Mouse (Mus musculus) ES-E14 (cell line): Measurements from ENCODE around the gene Serpina1a. TPM values are rescaled to one million over a fixed set of nuclear protein-coding genes. Genes with fewer than 3 reads are reported as not detected.
"Not testable (repeated sequence)": the region's sequence is repeated elsewhere in the genome, so short reads cannot be mapped to it uniquely, and the experiment has no call there.

Experiments
- DNase-seq: peaks from one replicate; pipeline ENCODE4 v3.0.0-alpha.2; 2013; ENCODE audit warnings: low read depth, low spot score
- H3K27ac ChIP-seq: 2 replicates; pipeline ENCODE4 v1.5.1; 2012; ENCODE audit warnings: low read depth, mild to moderate bottlenecking, low read length, moderate library complexity, mixed read lengths; ENCODE audit not compliant: poor library complexity, insufficient read depth, severe bottlenecking
- H3K36me3 ChIP-seq: 2 replicates; pipeline ENCODE4 v1.6.1; 2012; ENCODE audit warnings: mild to moderate bottlenecking, low read length, moderate library complexity, mixed read lengths; ENCODE audit not compliant: control insufficient read depth, poor library complexity, insufficient read depth, severe bottlenecking
- H3K4me1 ChIP-seq, 2 experiments: fragments of 150-350 bp in 1 of 2; sonication (generic) in 1 of 2; 2 replicates each; pipeline ENCODE4 v1.6.1; 2012; ENCODE audit warnings: low read length in 2 of 2, mild to moderate bottlenecking in 1 of 2, mixed read lengths in 1 of 2; ENCODE audit not compliant: control insufficient read depth in 2 of 2, insufficient read depth in 2 of 2, poor library complexity in 1 of 2
- H3K4me3 ChIP-seq, 2 experiments: fragments of 150-350 bp in 1 of 2; sonication (generic) in 1 of 2; 2 replicates each; pipeline ENCODE4 v1.5.1; 2012; ENCODE audit warnings: low read length in 2 of 2, low read depth in 1 of 2, mild to moderate bottlenecking in 1 of 2, mixed read lengths in 1 of 2; ENCODE audit not compliant: insufficient read depth in 1 of 2, poor library complexity in 1 of 2, severe bottlenecking in 1 of 2
- H3K9ac ChIP-seq: 2 replicates; pipeline ENCODE4 v1.6.1; 2012; ENCODE audit warnings: low read depth, mild to moderate bottlenecking, low read length, mixed read lengths; ENCODE audit not compliant: poor library complexity, insufficient read depth, severe bottlenecking
- H3K9me3 ChIP-seq: fragments of 150-350 bp; sonication (generic); 2 replicates; pipeline ENCODE4 v1.6.1; 2012; ENCODE audit warnings: low read depth, mild to moderate bottlenecking, low read length; ENCODE audit not compliant: control insufficient read depth, insufficient read depth
- in situ Hi-C, 2 experiments: fragments of 600-800 bp; cut with MboI; formaldehyde crosslinking; loops; one replicate each; pipeline ENCODE4 v1.15.1; 2025; ENCODE audit warnings: low sequenced_read_pairs in 2 of 2, inconsistent platforms in 1 of 2; ENCODE audit not compliant: unreplicated experiment in 2 of 2
- total RNA-seq: library from RNA; depleted of rRNA; stranded (reverse); fragments of 300-350 nt; gene quantifications from 2 replicates; pipeline ENCODE4 v1.2.3, GENCODE M21; 2012; rRNA removed

The Serpina1a gene
- total RNA-seq, result not detected in 2 replicates

DNA sequence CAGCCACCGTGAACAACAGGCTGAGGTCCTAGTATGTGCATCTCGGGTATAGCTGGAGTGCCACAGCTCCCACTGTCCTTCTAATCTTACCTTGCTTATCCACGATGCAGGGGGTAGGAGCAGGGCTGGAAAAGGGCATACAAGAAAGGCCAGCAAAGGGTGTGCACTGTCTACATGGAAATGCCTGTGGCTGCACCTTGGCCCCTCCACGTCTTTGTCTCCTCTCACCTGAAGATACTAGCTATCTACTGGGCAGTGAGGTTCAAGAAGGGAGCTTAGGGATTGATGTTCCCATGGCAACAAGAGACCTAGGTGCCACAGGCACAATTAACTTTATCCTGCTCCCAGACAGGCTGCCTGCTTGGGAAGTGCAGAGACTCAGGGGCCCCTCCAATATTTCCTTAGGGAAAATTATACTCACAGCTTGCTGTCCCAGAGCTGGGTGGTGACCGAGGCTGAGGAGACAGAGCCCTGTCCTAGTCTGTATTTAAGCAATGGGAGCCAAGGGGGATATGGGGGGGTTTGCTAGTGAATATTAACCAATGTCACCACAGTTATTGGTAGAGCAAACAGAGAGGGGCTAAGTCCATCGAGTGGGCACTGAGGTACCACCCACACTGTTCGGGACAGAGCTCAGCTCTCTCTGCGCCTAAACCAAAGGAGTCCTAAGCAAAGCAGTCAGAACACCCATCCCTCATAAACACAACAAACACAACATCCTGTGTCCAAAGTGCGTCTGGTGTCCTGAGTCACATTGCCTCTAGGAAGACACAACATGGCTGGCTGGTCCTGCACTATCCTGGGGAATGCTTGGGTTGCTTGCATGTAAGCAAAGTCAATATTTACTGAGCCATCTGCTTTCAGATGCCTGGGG lies at the start of gene Serpina1a:
Gene Serpina1a, minus strand, starts transcription at position 462 of the 874 bp plus-strand sequence.
- H3K36me3 ChIP-seq, in situ Hi-C loops, H3K4me3 ChIP-seq, H3K4me1 ChIP-seq, H3K9me3 ChIP-seq, H3K9ac ChIP-seq, DNase-seq, H3K27ac ChIP-seq: not testable (repeated sequence)

DNA sequence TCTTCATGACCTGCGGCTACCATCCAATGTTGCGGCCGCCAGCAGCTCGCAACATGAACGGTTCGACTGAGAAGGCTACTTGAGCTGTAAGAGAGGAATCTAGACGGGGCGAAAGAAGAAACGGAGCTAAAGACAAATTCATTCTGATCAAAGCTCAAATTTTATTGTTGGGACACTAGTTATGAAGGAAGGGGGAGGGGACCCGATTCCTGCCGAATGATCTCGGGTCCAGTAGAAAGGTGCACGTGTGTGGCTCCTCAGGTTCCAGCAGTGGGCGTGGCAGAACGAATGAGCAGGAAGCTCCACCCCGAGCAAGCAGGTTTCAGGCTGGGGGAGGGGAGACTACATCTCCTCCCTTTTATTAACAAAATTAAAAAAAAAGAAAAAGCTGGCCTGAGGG lies 45.8 kb upstream of the Serpina1a start:
- H3K36me3 ChIP-seq, in situ Hi-C loops, H3K9me3 ChIP-seq, H3K4me3 ChIP-seq, H3K27ac ChIP-seq, H3K9ac ChIP-seq, H3K4me1 ChIP-seq, DNase-seq: not testable (repeated sequence)

DNA sequence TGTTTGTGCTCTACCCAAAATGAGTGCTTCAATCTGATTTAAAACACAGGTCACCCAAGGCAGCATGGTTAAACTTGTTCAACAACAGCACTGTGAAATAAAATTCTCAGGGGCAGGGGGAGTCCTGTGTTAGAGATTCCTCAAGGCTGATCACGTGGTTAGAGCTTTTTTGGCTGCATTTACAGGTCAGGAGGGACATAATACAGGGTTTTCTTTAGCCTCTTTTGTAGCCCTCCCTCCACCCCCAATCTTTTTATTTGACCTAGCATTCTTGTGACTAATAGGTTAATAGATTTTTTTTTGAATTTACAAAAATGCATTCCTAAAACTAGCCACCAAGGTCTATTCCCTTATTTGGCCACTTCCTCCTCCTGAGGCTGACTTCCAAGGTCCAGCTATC lies 44.4 kb upstream of the Serpina1a start:
- DNase-seq, H3K4me3 ChIP-seq, H3K9me3 ChIP-seq, H3K27ac ChIP-seq, in situ Hi-C loops, H3K4me1 ChIP-seq, H3K36me3 ChIP-seq, H3K9ac ChIP-seq: not testable (repeated sequence)

DNA sequence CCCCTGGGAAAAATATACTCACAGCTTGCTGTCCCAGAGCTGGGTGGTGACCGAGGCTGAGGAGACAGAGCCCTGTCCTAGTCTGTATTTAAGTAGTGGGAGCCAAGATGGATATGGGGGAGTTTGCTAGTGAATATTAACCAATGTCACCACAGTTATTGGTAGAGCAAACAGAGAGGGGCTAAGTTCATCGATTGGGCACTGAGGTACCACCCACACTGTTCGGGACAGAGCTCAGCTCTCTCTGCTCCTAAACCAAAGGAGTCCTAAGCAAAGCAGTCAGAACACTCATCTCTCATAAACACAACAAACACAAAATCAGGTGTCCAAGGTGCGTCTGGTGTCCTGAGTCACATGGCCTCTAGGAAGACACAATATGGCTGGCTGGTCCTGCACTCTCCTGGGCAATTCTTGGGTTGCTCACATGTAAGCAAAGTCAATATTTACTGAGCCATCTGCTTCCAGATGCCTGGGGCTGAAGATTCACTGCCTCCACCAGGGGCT lies 41.5 kb upstream of the Serpina1a start, which contains the start of gene Serpina1c:
Gene Serpina1c, minus strand, starts transcription at position 51 of the 504 bp plus-strand sequence.
- DNase-seq, in situ Hi-C loops, H3K4me1 ChIP-seq, H3K36me3 ChIP-seq, H3K4me3 ChIP-seq, H3K9ac ChIP-seq, H3K9me3 ChIP-seq, H3K27ac ChIP-seq: not testable (repeated sequence)

DNA sequence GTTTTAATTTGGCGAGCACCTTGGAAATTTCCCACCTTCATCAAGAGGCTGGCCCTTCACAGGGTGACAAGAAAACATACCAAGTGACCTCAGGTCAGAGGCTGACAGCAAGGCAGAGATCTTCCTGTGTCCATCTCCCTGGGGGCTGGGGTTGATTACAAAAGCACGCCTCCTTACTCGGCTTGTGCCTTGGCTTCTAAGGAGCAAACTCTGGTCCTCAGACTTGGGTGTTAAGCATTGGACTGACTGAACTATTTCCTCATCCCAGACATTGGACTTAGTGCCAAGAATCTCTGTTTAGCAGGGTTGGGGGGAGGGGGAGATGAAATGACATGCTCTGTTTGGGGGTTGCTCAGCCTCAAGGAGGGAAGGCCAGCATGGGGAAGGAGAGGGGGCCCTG lies 38.6 kb upstream of the Serpina1a start:
- H3K27ac ChIP-seq, H3K4me1 ChIP-seq, H3K36me3 ChIP-seq, H3K4me3 ChIP-seq, DNase-seq, H3K9ac ChIP-seq, in situ Hi-C loops, H3K9me3 ChIP-seq: not testable (repeated sequence)

DNA sequence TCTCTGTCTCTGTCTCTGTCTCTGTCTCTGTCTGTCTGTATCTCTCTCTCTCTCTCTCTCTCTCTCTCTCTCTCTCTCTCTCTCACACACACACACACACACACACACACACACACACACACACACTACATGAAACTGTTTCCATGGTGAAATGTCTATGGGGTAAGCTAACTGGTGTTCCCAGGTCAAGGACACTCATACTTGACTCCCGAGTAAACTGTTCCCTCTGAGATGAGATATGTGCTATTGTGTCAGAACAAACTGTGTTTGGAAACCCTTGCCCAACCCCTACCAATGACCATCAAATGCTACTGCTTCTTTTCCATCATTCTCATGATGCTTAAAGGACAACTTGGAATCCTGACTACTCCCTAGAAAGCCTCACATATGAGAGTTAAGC lies 3.5 kb upstream of the Serpina1a start:
- H3K36me3 ChIP-seq, in situ Hi-C loops, H3K9ac ChIP-seq, DNase-seq, H3K27ac ChIP-seq, H3K9me3 ChIP-seq, H3K4me1 ChIP-seq, H3K4me3 ChIP-seq: not testable (repeated sequence)
